Mouse (Mus musculus): ENCODE results near the gene Rtn4rl1. TPM values are rescaled to one million over a fixed set of nuclear protein-coding genes. Genes with fewer than 3 reads are reported as not detected.

Rtn4rl1 gene
- polyA plus RNA-seq, 1 experiment from 2014 or later: 2.5 TPM

MicroRNAs within 50 kb of the gene (microRNA counts, 519-probe panel; counts per million panel counts)
- microRNA mmu-miR-132 (1,255 counts per million, percentile 77 among the panel's probes with 10 or more counts), microRNA mmu-miR-212 (1,255 counts per million, percentile 77 among the panel's probes with 10 or more counts)

Other genes with a start within 250 kb of the Rtn4rl1 start
- 0.15 and 0.52 TPM in 2 replicates for gene Hic1, start 24.3 kb upstream of the Rtn4rl1 start, polyA plus RNA-seq (2016; fragmentation: Nextera tagmentation; extraction: Ambion mirVana)
- gene Ovca2, start 14.9 kb upstream of the Rtn4rl1 start, polyA plus RNA-seq (2016; fragmentation: Nextera tagmentation; extraction: Ambion mirVana): 27.6 and 33.1 TPM in 2 replicates
- 23.2 and 24.2 TPM in 2 replicates for gene Dph1, start 2.5 kb upstream of the Rtn4rl1 start, polyA plus RNA-seq (2016; fragmentation: Nextera tagmentation; extraction: Ambion mirVana)
- 136 and 178 TPM in 2 replicates for gene Rpa1, start 154.5 kb downstream of the Rtn4rl1 start, polyA plus RNA-seq (2016; fragmentation: Nextera tagmentation; extraction: Ambion mirVana)
- gene Smyd4, start 154.7 kb downstream of the Rtn4rl1 start, polyA plus RNA-seq (2016; fragmentation: Nextera tagmentation; extraction: Ambion mirVana): 14.6 and 17.4 TPM in 2 replicates
- gene Serpinf1, start 228.9 kb downstream of the Rtn4rl1 start, polyA plus RNA-seq (2016; fragmentation: Nextera tagmentation; extraction: Ambion mirVana): 95.3 and 106 TPM in 2 replicates
- 0.07 TPM in 1 of 2 replicates, not detected in the other for gene Serpinf2, start 245.8 kb downstream of the Rtn4rl1 start, polyA plus RNA-seq (2016; fragmentation: Nextera tagmentation; extraction: Ambion mirVana)

All from hindbrain, embryonic 10.5 days (tissue).